Mouse (Mus musculus) midbrain, embryonic 15.5 days (tissue): Measurements from ENCODE around the gene Fthl17a. TPM values are rescaled to one million over a fixed set of nuclear protein-coding genes. Genes with fewer than 3 reads are reported as not detected.

Source experiments
- ATAC-seq: fragments of 200-750 bp; cut with Nextera tagmentation; replicated peaks from 2 replicates; pipeline ENCODE4 v1.8.0; 2017; ENCODE audit warnings: moderate TSS enrichment
- H3K27ac ChIP-seq: fragments of 300-500 bp; sonication (generic); 2 replicates; pipeline ENCODE4 v1.5.1; 2015; ENCODE audit warnings: mild to moderate bottlenecking, inconsistent platforms
- H3K27me3 ChIP-seq: fragments of 300-500 bp; sonication (generic); replicated peaks from 2 replicates; pipeline ENCODE4 v1.6.1; 2015; ENCODE audit warnings: inconsistent platforms
- H3K36me3 ChIP-seq: fragments of 300-500 bp; sonication (generic); replicated peaks from 2 replicates; pipeline ENCODE4 v1.6.1; 2015; ENCODE audit warnings: inconsistent platforms
- H3K4me1 ChIP-seq: fragments of 300-500 bp; sonication (generic); 2 replicates; pipeline ENCODE4 v1.6.1; 2015; ENCODE audit warnings: inconsistent platforms
- H3K4me2 ChIP-seq: fragments of 300-500 bp; sonication (generic); 2 replicates; pipeline ENCODE4 v1.6.1; 2015; ENCODE audit warnings: inconsistent platforms, mild to moderate bottlenecking, moderate library complexity
- H3K4me3 ChIP-seq: fragments of 300-500 bp; sonication (generic); 2 replicates; pipeline ENCODE4 v1.5.1; 2015; ENCODE audit warnings: mild to moderate bottlenecking, inconsistent platforms
- H3K9ac ChIP-seq: fragments of 300-500 bp; sonication (generic); 2 replicates; pipeline ENCODE4 v1.6.1; 2015; ENCODE audit warnings: mild to moderate bottlenecking, inconsistent platforms
- H3K9me3 ChIP-seq: fragments of 300-500 bp; sonication (generic); 2 replicates; pipeline ENCODE4 v1.6.1; 2016; ENCODE audit warnings: inconsistent platforms
- WGBS: fragments of 180-500 bp; shearing (Covaris S2); methylation state at CpG from one replicate; pipeline ENCODE4 v1.1.7; 2015; ENCODE audit warnings: mixed read lengths; 5-methylcytosine and 5-hydroxymethylcytosine counted together
- polyA plus RNA-seq: library from polyadenylated mRNA; unstranded; fragments of >200 nt; fragmentation: Nextera tagmentation; extraction: Ambion mirVana; gene quantifications from 2 replicates; pipeline ENCODE4 v1.2.1, GENCODE M21; 2015

The Fthl17a gene
- not detected in 2 replicates for polyA plus RNA-seq

- Histone ChIP-seq H3K36me3 (no peaks in the 10 kb centered on the region), H3K27ac (no peak within 1 kb of the TSS), H3K4me1 (no peaks in the 10 kb centered on the region), H3K4me2 (no peak within 1 kb of the TSS), H3K9ac (no peak within 1 kb of the TSS), H3K9me3 (no peaks in the 10 kb centered on the region), H3K4me3 (no peak within 1 kb of the TSS), H3K27me3 (no peaks in the 10 kb centered on the region)
- 87% methylated on average over 2 of the region's 2 CpGs for WGBS
- ATAC-seq: no peak
These were observed at the start of gene Fthl17a for GRCm38 (mm10) chrX:85249379-85249778. TSS of gene Fthl17a (plus strand) at chrX:85249679.

DNA sequence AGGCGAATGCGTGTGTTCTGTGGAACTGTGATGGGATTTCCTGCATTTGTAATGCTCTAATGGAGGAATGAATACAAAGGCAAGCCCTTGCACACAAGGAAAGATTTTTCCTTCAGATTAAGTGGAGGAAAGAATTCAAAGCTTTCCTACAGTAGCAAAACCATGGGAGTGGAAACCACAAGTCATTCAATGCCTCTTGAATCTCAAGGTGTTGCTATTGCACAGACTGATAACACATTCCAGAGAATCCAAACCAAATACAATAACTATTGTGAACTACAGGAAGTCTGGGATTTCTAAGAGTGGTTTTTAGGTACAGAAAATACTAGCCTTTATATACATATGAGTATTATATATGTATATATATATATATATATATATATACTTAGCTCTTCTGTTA is 42.5 kb upstream of the Fthl17a start:
- Histone ChIP-seq H3K27me3 (no peaks in the 10 kb centered on the region), H3K36me3 (no peaks in the 10 kb centered on the region), H3K4me1 (no peaks in the 10 kb centered on the region), H3K4me3 (no peak overlapping the region), H3K9me3 (no peaks in the 10 kb centered on the region), H3K4me2 (no peak overlapping the region), H3K27ac (no peak overlapping the region), H3K9ac (no peak overlapping the region)
- 71% methylated on average over 2 of the region's 2 CpGs for WGBS
- no peak for ATAC-seq

GRCm38 (mm10) chrX:85226883-85227282 is 22.6 kb upstream of the Fthl17a start:
- H3K36me3 ChIP-seq: no peaks in the 10 kb centered on the region
- no peaks in the 10 kb centered on the region for H3K4me1 ChIP-seq
- no peak overlapping the region for H3K27ac ChIP-seq
- no peaks in the 10 kb centered on the region for H3K9me3 ChIP-seq
- no peak overlapping the region for H3K9ac ChIP-seq
- H3K27me3 ChIP-seq: no peaks in the 10 kb centered on the region
- ATAC-seq: no peak
- no peak overlapping the region for H3K4me2 ChIP-seq
- H3K4me3 ChIP-seq: no peak overlapping the region

GRCm38 (mm10) chrX:85271821-85272220 is 22.3 kb downstream of the Fthl17a start:
- no peaks in the 10 kb centered on the region for H3K4me1 ChIP-seq
- H3K27ac ChIP-seq: no peak overlapping the region
- H3K4me2 ChIP-seq: no peak overlapping the region
- H3K4me3 ChIP-seq: no peak overlapping the region
- no peaks in the 10 kb centered on the region for H3K9me3 ChIP-seq
- no peaks in the 10 kb centered on the region for H3K27me3 ChIP-seq
- H3K9ac ChIP-seq: no peak overlapping the region
- ATAC-seq: no peak
- 54% methylated on average over 8 of the region's 8 CpGs for WGBS
- H3K36me3 ChIP-seq: no peaks in the 10 kb centered on the region

DNA sequence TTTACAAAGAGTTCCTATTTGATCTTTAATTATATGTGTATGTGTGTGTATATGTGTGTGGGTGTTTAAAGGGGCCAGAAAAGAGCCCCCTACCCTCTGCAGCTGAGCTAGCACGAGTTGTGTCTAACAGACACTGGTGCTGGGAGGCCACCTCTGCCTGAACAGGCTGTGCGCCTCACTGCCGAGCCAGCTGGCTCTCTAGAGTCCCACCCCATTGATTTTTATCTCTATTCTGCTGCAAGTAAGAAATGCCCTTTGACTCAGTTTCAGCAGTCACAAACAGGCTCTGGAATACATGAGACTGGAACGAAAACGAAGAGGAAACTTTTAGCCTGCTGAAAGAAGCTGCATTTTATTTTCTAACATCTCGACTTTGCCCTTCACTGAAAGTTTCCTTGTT is 22.8 kb downstream of the Fthl17a start:
- H3K27ac ChIP-seq: no peak overlapping the region
- no peak for ATAC-seq
- no peaks in the 10 kb centered on the region for H3K27me3 ChIP-seq
- H3K4me1 ChIP-seq: no peaks in the 10 kb centered on the region
- no peaks in the 10 kb centered on the region for H3K36me3 ChIP-seq
- no peaks in the 10 kb centered on the region for H3K9me3 ChIP-seq
- H3K4me2 ChIP-seq: no peak overlapping the region
- no peak overlapping the region for H3K4me3 ChIP-seq
- H3K9ac ChIP-seq: no peak overlapping the region
- WGBS: 65% methylated on average over 6 of the region's 6 CpGs

DNA sequence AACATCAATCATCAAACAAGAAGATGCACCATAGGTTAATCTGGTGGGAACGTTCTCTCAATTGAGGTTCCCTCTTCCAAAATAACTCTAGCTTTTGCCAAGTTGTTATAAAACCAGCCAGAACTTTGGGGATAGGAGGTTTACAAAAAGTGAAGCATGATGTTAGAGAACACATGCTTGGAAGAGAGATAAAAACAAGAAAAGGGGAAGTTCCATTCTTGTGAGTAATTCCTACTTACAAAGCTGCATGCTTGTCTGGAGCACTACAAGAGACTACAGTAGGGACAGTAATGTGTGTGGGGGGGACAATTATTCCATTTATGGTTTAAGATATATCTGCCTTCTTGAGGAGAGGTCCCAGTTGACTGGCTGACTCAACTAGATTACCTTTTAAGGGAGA is 40.4 kb downstream of the Fthl17a start:
- Histone ChIP-seq H3K27ac (no peak overlapping the region), H3K27me3 (no peaks in the 10 kb centered on the region), H3K9ac (no peak overlapping the region), H3K36me3 (no peaks in the 10 kb centered on the region), H3K4me3 (no peak overlapping the region), H3K4me2 (no peak overlapping the region), H3K4me1 (no peaks in the 10 kb centered on the region), H3K9me3 (no peaks in the 10 kb centered on the region)
- WGBS: 89% methylated on average over 1 of the region's 1 CpGs
- no peak for ATAC-seq

DNA sequence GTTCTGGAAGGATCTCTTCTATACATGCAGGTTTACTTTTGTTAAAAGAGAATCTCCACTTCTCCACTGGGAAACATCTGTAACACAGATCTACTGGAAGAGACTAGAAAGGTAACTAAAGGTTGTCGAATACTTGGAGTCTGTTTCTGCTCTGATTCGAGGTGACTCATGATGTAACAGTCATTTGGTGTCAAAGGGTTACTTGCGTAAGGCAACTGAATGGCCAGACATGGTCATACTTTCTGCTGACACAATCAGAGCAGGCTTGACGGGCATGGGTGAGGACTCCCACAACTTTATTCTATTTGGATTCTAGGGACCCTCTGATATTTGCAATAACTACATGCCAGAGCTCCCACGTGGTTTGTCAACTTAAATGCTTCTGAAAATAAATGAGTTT is 43.3 kb downstream of the Fthl17a start:
- Histone ChIP-seq H3K4me2 (no peak overlapping the region), H3K4me3 (no peak overlapping the region), H3K4me1 (no peaks in the 10 kb centered on the region), H3K9ac (no peak overlapping the region), H3K27ac (no peak overlapping the region), H3K36me3 (no peaks in the 10 kb centered on the region), H3K27me3 (no peaks in the 10 kb centered on the region), H3K9me3 (no peaks in the 10 kb centered on the region)
- WGBS: 80% methylated on average over 5 of the region's 5 CpGs
- no peak for ATAC-seq

DNA sequence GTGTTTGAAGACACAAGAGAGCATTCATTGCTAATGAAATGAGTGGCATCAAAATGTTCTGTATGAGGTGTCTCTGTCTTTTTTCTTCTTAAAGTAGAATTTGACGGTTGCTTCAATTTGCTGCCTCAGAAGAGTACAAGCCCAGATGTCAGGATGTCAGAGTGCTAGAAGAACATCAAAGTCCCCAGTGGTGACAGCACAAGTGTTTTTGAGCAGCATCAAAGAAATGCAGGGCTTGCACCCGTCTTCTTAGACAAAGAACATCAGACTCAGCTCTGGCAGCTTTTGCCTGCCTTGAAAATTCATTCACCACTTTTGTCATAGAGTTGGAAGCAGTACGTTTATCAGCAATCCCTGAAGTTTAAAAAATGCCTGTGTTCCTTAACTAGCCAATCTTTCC is 44.5 kb downstream of the Fthl17a start:
- no peak overlapping the region for H3K4me3 ChIP-seq
- WGBS: 36% methylated on average over 3 of the region's 3 CpGs

DNA sequence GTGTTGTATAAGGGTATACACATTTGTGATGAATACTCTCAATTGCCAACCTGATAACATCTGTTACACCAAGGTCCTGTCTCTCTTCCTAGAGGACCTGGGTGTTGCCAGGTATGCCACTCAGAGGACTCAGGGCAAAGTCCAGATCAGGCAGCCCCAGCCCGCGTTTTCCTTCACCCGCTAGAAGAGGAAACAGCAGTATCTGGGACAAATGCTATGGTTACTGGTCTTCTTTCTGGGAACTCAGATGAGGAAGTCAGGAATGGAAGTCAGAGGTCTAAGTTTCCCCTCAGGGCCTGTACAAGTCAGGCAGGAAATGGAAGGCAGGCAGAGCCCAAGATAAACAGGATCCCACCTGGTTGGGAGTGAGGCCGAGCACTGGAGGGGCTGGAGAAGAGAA is 55.2 kb downstream of the Fthl17a start:
- H3K27ac ChIP-seq: no peak overlapping the region
- H3K4me1 ChIP-seq: no peaks in the 10 kb centered on the region
- no peak for ATAC-seq
- 89% methylated on average over 4 of the region's 4 CpGs for WGBS
- H3K4me3 ChIP-seq: no peak overlapping the region
- H3K9me3 ChIP-seq: no peaks in the 10 kb centered on the region
- H3K9ac ChIP-seq: no peak overlapping the region
- H3K36me3 ChIP-seq: no peaks in the 10 kb centered on the region
- H3K4me2 ChIP-seq: no peak overlapping the region
- no peaks in the 10 kb centered on the region for H3K27me3 ChIP-seq

More for the DNA sequence above, 44.5 kb downstream of the Fthl17a start:
- no peak for ATAC-seq
- no peaks in the 10 kb centered on the region for H3K4me1 ChIP-seq
- H3K9me3 ChIP-seq: no peaks in the 10 kb centered on the region
- H3K27me3 ChIP-seq: no peaks in the 10 kb centered on the region
- no peak overlapping the region for H3K27ac ChIP-seq
- no peak overlapping the region for H3K9ac ChIP-seq
- H3K4me2 ChIP-seq: no peak overlapping the region
- no peaks in the 10 kb centered on the region for H3K36me3 ChIP-seq

GRCm38 (mm10) chrX:85318576-85318975 is 69.1 kb downstream of the Fthl17a start:
- no peaks in the 10 kb centered on the region for H3K9me3 ChIP-seq
- no peaks in the 10 kb centered on the region for H3K27me3 ChIP-seq
- 73% methylated on average over 4 of the region's 4 CpGs for WGBS
- no peak overlapping the region for H3K4me3 ChIP-seq
- no peak overlapping the region for H3K4me2 ChIP-seq
- H3K4me1 ChIP-seq: no peaks in the 10 kb centered on the region
- H3K27ac ChIP-seq: no peak overlapping the region
- ATAC-seq: no peak
- H3K36me3 ChIP-seq: no peaks in the 10 kb centered on the region
- H3K9ac ChIP-seq: no peak overlapping the region

DNA sequence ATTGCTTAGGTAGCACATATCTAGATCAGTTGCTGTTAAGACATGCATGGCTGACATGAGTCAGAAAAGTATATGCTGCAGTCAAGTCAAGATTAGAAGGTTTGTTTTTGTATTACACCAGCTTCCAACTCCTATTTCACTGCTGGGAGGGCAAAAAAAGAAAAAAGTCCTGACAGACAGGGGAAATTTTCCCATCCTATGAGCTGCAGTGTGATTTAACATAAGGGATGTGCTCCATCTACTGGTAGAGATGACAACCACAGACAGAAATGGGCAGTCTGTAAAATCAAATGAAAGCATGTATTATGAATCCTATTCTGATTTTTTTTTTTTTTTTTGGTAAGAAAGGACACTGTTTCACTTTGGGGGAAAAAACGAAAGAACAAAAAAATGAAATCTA is 69.7 kb downstream of the Fthl17a start:
- 20% methylated on average over 1 of the region's 1 CpGs for WGBS

More for the DNA sequence above, 69.7 kb downstream of the Fthl17a start:
- H3K4me3 ChIP-seq: no peak overlapping the region
- no peak overlapping the region for H3K27ac ChIP-seq
- ATAC-seq: peak; percentile 67; the same call in 1 of the 2 replicates
- H3K4me1 ChIP-seq: no peaks in the 10 kb centered on the region
- H3K27me3 ChIP-seq: no peaks in the 10 kb centered on the region
- H3K4me2 ChIP-seq: no peak overlapping the region
- H3K9ac ChIP-seq: no peak overlapping the region
- H3K9me3 ChIP-seq: no peaks in the 10 kb centered on the region
- H3K36me3 ChIP-seq: no peaks in the 10 kb centered on the region
